Mouse (Mus musculus) olfactory bulb, adult 2 months (tissue): ENCODE measurements around the gene Lamc1. TPM values are rescaled to one million over a fixed set of nuclear protein-coding genes. Genes with fewer than 3 reads are reported as not detected.
A peak's percentile ranks its signal among the peaks of the same experiment; 100 is the strongest.

Experiments
- H3K27ac ChIP-seq: fragments of 200-500 bp; 2 replicates; pipeline ENCODE4 v1.5.1; 2012; ENCODE audit warnings: low read depth, low read length; ENCODE audit not compliant: insufficient read depth
- H3K4me1 ChIP-seq: fragments of 200-500 bp; 2 replicates; pipeline ENCODE4 v1.6.1; 2012; ENCODE audit warnings: low read length; ENCODE audit not compliant: control insufficient read depth, insufficient read depth
- H3K4me3 ChIP-seq: fragments of 200-500 bp; 2 replicates; pipeline ENCODE4 v1.5.1; 2012; ENCODE audit warnings: mild to moderate bottlenecking, low read depth, low read length, moderate library complexity; ENCODE audit not compliant: insufficient read depth
- CTCF ChIP-seq: fragments of 200-500 bp; IDR thresholded peaks from 2 replicates; pipeline ENCODE4 v1.5.1; 2012; ENCODE audit warnings: low read depth, mild to moderate bottlenecking, low read length, moderate library complexity; ENCODE audit not compliant: insufficient read depth
- POLR2A ChIP-seq: fragments of 200-500 bp; IDR thresholded peaks from 2 replicates; pipeline ENCODE4 v1.6.1; 2012; ENCODE audit warnings: mild to moderate bottlenecking, low read depth, low read length, moderate library complexity; ENCODE audit not compliant: insufficient read depth
- WGBS: fragments of 180-500 bp; shearing (Covaris S2); methylation state at CpG from one replicate; pipeline ENCODE4 v1.1.7; 2018; 5-methylcytosine and 5-hydroxymethylcytosine counted together
- polyA plus RNA-seq: library from polyadenylated mRNA; stranded (reverse); fragments of >200 nt; gene quantifications from 2 replicates; pipeline ENCODE4 v1.2.4, GENCODE M21; 2012; ENCODE audit warnings: low replicate concordance; ENCODE audit not compliant: missing spikeins, insufficient read depth, insufficient read length

The Lamc1 gene
- polyA plus RNA-seq, 1 experiment = not detected

- peak overlapping the region; percentile 23; the same call in 1 of the 2 replicates for H3K27ac ChIP-seq
- WGBS = 2% methylated on average over 22 of the region's 22 CpGs
- peak overlapping the region; percentile 100 for H3K4me3 ChIP-seq
- TF ChIP-seq CTCF (no peak), POLR2A (no peak)
- peaks cover 9% of the 10 kb centered on the region for H3K4me1 ChIP-seq
These were observed 923 bp upstream of the Lamc1 start for GRCm38 (mm10) chr1:153333296-153334121.

- TF ChIP-seq POLR2A = no peak
- TF ChIP-seq CTCF = peak; percentile 32; the same call in 1 of the 2 replicates
- H3K27ac ChIP-seq = peak overlapping the region; percentile 73; the same call in 1 of the 2 replicates
- peaks cover 9% of the 10 kb centered on the region for H3K4me1 ChIP-seq
- H3K4me3 ChIP-seq = peak overlapping the region; percentile 100
- under 1% methylated on average over 42 of the region's 42 CpGs for WGBS
These were observed 666 bp downstream of the Lamc1 start for GRCm38 (mm10) chr1:153331796-153332443.

GRCm38 (mm10) chr1:153331206-153331605 lies 1.4 kb downstream of the Lamc1 start:
- peaks cover 9% of the 10 kb centered on the region for H3K4me1 ChIP-seq
- WGBS = 7% methylated on average over 4 of the region's 4 CpGs
- no peak for TF ChIP-seq POLR2A
- TF ChIP-seq CTCF = no peak
- peak overlapping the region; percentile 10; the same call in 1 of the 2 replicates for H3K4me3 ChIP-seq
- peak overlapping the region; percentile 8; the same call in 1 of the 2 replicates for H3K27ac ChIP-seq

- H3K4me3 ChIP-seq = no peak overlapping the region
- 90% methylated on average over 6 of the region's 6 CpGs for WGBS
- H3K27ac ChIP-seq = no peak overlapping the region
- TF ChIP-seq POLR2A (no peak), CTCF (no peak)
- peaks cover 9% of the 10 kb centered on the region for H3K4me1 ChIP-seq
These were observed 3.3 kb downstream of the Lamc1 start for GRCm38 (mm10) chr1:153329306-153329705.

- TF ChIP-seq CTCF = no peak
- TF ChIP-seq POLR2A = no peak
- no peak overlapping the region for H3K27ac ChIP-seq
- H3K4me1 ChIP-seq = peaks cover 2% of the 10 kb centered on the region; the same call in 1 of the 2 replicates
- no peak overlapping the region for H3K4me3 ChIP-seq
- WGBS = 94% methylated on average over 4 of the region's 4 CpGs
These were observed 5.5 kb downstream of the Lamc1 start for GRCm38 (mm10) chr1:153327063-153327462.

GRCm38 (mm10) chr1:153326226-153326625 lies 6.4 kb downstream of the Lamc1 start:
- H3K4me3 ChIP-seq = no peak overlapping the region
- peaks cover 5% of the 10 kb centered on the region; the same call in 1 of the 2 replicates for H3K4me1 ChIP-seq
- TF ChIP-seq CTCF (no peak), POLR2A (no peak)
- H3K27ac ChIP-seq = no peak overlapping the region
- 78% methylated on average over 7 of the region's 7 CpGs for WGBS

- Histone ChIP-seq H3K27ac (no peak overlapping the region), H3K4me1 (peaks cover 7% of the 10 kb centered on the region; the same call in 1 of the 2 replicates), H3K4me3 (no peak overlapping the region)
- TF ChIP-seq POLR2A (no peak), CTCF (no peak)
- WGBS = 84% methylated on average over 12 of the region's 12 CpGs
These were observed 11.2 kb downstream of the Lamc1 start for GRCm38 (mm10) chr1:153321404-153321803.

GRCm38 (mm10) chr1:153320554-153321147 lies 11.9 kb downstream of the Lamc1 start:
- 74% methylated on average over 6 of the region's 6 CpGs for WGBS
- Histone ChIP-seq H3K4me3 (no peak overlapping the region), H3K27ac (no peak overlapping the region), H3K4me1 (peaks cover 7% of the 10 kb centered on the region; the same call in 1 of the 2 replicates)
- TF ChIP-seq CTCF = no peak
- TF ChIP-seq POLR2A = no peak
